Mouse (Mus musculus): Measurements from ENCODE around the gene Irs3.

The Irs3 gene

GRCm38 (mm10) chr5:137660064-137660688 is 14.7 kb upstream of the Irs3 start:
- DNase-seq (ENCODE audit: low read depth, low spot score): no peak

- peak; percentile 72 for DNase-seq (ENCODE audit: low read depth, low spot score)
These were observed 11.5 kb upstream of the Irs3 start for GRCm38 (mm10) chr5:137656977-137657376.

GRCm38 (mm10) chr5:137654746-137655145 is 9.2 kb upstream of the Irs3 start:
- no peak for DNase-seq (ENCODE audit: low read depth, low spot score)

GRCm38 (mm10) chr5:137653366-137653765 is 7.9 kb upstream of the Irs3 start:
- DNase-seq (ENCODE audit: low read depth, low spot score): no peak

GRCm38 (mm10) chr5:137652474-137652873 is 7.0 kb upstream of the Irs3 start:
- DNase-seq (ENCODE audit: low read depth, low spot score): peak; percentile 85

- no peak for DNase-seq (ENCODE audit: low read depth, low spot score)
These were observed 4.4 kb upstream of the Irs3 start for GRCm38 (mm10) chr5:137649669-137650571.

GRCm38 (mm10) chr5:137649251-137649650 is 3.7 kb upstream of the Irs3 start:
- DNase-seq (ENCODE audit: low read depth, low spot score): no peak

- DNase-seq (ENCODE audit: low read depth, low spot score): no peak
These were observed 2.5 kb upstream of the Irs3 start for GRCm38 (mm10) chr5:137647827-137648601.

- DNase-seq (ENCODE audit: low read depth, low spot score): no peak
These were observed 343 bp downstream of the Irs3 start for GRCm38 (mm10) chr5:137645091-137645651.

GRCm38 (mm10) chr5:137644484-137644883 is 1.0 kb downstream of the Irs3 start:
- DNase-seq (ENCODE audit: low read depth, low spot score): no peak

GRCm38 (mm10) chr5:137642886-137643285 is 2.6 kb downstream of the Irs3 start:
- DNase-seq (ENCODE audit: low read depth, low spot score): no peak

GRCm38 (mm10) chr5:137641054-137641453 is 4.5 kb downstream of the Irs3 start, which contains the start of gene Sap25:
Gene Sap25, plus strand, starts transcription at chr5:137641334.
- DNase-seq (ENCODE audit: low read depth, low spot score): no peak

GRCm38 (mm10) chr5:137639472-137639871 is 6.0 kb downstream of the Irs3 start:
- DNase-seq (ENCODE audit: low read depth, low spot score): no peak

GRCm38 (mm10) chr5:137633397-137634084 is 12.0 kb downstream of the Irs3 start:
- DNase-seq (ENCODE audit: low read depth, low spot score): no peak

GRCm38 (mm10) chr5:137631591-137631990 is 13.9 kb downstream of the Irs3 start:
- DNase-seq (ENCODE audit: low read depth, low spot score): no peak

- DNase-seq (ENCODE audit: low read depth, low spot score): no peak
These were observed 14.3 kb downstream of the Irs3 start for GRCm38 (mm10) chr5:137631171-137631570.

- DNase-seq (ENCODE audit: low read depth, low spot score): no peak
These were observed 14.9 kb downstream of the Irs3 start for GRCm38 (mm10) chr5:137630602-137631001.

- DNase-seq (ENCODE audit: low read depth, low spot score): no peak
These were observed 15.5 kb downstream of the Irs3 start for GRCm38 (mm10) chr5:137629906-137630545.

- no peak for DNase-seq (ENCODE audit: low read depth, low spot score)
These were observed 16.2 kb downstream of the Irs3 start for GRCm38 (mm10) chr5:137629306-137629721.

GRCm38 (mm10) chr5:137628498-137629305 is 16.8 kb downstream of the Irs3 start, which contains the start of the genes Fbxo24, Lrch4 and Gm20605:
Gene Fbxo24, minus strand, starts transcription at chr5:137629002.
Gene Lrch4, plus strand, starts transcription at chr5:137629121.
Gene Gm20605, plus strand, starts transcription at chr5:137629175.
- DNase-seq (ENCODE audit: low read depth, low spot score): peak; percentile 99

Measured in retina, postnatal 7 days (tissue).